Mouse (Mus musculus): Measurements from ENCODE around the gene Hist1h2be. TPM values are rescaled to one million over a fixed set of nuclear protein-coding genes. Genes with fewer than 3 reads are reported as not detected.
"Not testable (repeated sequence)": the region's sequence is repeated elsewhere in the genome, so short reads cannot be mapped to it uniquely, and the experiment has no call there.

The Hist1h2be gene
- total RNA-seq, 1 experiment from 2014 or later: 14.5 TPM

GRCm38 (mm10) chr13:23575271-23575851 is 45.6 kb downstream of the Hist1h2be start, which contains the start of gene Hist1h3d:
Hist1h3d (plus strand) TSS chr13:23575763.
- ATAC-seq (replicated peaks; ENCODE audit: insufficient number of reproducible peaks, low FRiP score, low TSS enrichment, poor library complexity, severe bottlenecking): peak; percentile 78

DNA sequence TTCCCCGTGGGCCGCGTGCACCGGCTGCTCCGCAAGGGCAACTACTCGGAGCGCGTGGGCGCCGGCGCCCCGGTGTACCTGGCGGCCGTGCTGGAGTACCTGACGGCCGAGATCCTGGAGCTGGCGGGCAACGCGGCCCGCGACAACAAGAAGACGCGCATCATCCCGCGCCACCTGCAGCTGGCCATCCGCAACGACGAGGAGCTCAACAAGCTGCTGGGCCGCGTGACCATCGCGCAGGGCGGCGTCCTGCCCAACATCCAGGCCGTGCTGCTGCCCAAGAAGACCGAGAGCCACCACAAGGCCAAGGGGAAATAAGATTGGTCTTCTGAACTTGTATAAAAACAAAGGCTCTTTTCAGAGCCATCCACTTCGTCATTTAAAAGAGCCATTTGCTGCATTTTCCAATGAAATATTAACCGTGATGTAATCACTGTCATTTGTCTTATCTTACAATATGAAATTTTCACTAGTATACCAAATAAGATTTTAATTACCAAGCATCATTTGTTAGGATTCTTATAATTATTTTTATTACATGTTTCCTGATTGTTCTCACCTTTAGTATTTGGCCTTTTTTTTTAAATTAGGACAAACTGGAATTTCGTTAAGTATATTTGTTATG is 46.3 kb downstream of the Hist1h2be start:
- not testable (repeated sequence) for ATAC-seq (replicated peaks; ENCODE audit: insufficient number of reproducible peaks, low FRiP score, low TSS enrichment, poor library complexity, severe bottlenecking)

DNA sequence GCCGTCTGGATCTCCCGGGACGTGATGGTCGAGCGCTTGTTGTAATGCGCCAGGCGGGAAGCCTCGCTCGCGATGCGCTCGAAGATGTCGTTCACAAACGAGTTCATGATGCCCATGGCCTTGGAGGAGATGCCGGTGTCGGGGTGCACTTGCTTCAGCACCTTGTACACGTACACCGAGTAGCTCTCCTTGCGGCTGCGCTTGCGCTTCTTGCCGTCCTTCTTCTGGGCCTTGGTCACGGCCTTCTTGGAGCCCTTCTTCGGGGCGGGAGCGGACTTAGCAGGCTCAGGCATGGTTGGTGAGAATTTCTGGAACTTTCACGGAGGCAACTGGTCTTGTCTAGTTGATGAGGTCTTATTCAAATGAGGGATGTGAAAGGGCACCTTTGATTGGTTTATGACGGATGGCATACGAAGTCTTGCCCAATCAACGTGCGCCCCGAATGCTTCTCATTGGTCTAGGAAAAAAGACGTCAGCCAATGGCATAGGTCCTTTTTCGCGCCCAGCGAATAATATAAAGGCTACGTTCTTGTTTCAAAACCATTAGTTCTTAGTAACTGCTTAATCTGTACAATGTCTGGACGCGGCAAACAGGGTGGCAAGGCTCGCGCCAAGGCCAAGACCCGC is 46.9 kb downstream of the Hist1h2be start, which contains the start of the genes Hist1h2bf and Hist1h2ad:
Hist1h2bf (minus strand) TSS at position 299 of the 627 bp plus-strand sequence.
Hist1h2ad (plus strand) TSS at position 484 of the 627 bp plus-strand sequence.
- peak; percentile 91 for ATAC-seq (replicated peaks; ENCODE audit: insufficient number of reproducible peaks, low FRiP score, low TSS enrichment, poor library complexity, severe bottlenecking)

GRCm38 (mm10) chr13:23573034-23573897 is 47.7 kb downstream of the Hist1h2be start:
- ATAC-seq (replicated peaks; ENCODE audit: insufficient number of reproducible peaks, low FRiP score, low TSS enrichment, poor library complexity, severe bottlenecking): not testable (repeated sequence)

DNA sequence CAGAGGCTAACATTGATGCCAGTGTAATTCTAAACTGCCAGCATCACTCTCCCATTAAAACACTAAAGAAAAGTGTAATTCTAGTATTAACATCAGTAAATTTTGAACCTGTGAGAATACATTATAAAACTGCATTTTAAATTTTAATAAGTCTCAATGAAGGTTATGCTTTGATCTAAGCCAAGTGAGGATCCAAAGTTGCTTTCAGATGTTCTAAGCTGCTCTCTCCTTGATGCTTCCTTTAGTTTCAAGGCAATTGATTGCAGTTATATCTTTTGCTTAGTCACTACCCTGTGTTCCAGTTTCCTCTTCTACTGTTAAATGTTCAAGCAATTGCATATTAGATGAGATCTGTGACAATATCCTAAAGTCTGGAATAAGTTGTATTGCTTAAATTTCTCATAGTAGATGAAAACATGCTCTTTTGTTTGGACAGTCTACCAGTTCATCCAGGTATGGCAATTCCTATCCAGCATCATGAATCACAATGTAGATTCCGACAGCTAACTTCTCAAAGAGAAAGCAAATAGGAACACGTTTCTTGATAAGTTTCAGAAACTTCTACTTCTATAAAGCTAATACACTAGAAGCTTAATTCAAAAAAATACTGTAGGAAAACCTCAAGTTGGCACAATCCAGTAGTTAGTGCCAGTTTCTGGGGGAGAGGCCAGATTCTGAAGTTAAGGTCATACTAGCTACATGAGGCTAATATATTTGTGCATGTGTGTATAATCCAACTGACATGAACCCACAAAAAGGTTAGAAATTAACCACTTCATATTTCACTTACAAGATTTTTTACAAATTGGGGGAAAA is 48.5 kb downstream of the Hist1h2be start:
- ATAC-seq (replicated peaks; ENCODE audit: insufficient number of reproducible peaks, low FRiP score, low TSS enrichment, poor library complexity, severe bottlenecking): no peak

- not testable (repeated sequence) for ATAC-seq (replicated peaks; ENCODE audit: insufficient number of reproducible peaks, low FRiP score, low TSS enrichment, poor library complexity, severe bottlenecking)
Measured at GRCm38 (mm10) chr13:23571504-23572217, 49.3 kb downstream of the Hist1h2be start.

DNA sequence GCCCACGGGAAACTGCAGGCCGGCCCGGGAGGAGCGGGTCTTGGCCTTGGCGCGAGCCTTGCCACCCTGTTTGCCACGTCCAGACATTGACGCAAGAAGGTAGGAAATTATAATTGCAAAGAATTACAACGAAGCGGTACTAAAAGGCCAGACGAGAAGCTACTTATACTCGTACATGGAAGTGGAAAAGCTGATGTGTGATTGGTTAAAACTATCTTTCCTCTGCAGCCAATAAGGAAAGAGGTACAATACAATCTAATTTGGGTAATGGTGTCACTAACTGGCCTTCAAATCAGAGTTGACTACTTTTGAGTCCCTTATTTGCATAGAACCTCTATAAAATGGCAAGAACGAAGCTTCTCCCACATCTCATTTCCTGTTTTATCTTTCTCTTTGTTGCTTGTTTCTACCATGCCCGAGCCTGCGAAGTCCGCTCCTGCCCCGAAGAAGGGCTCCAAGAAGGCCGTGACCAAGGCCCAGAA is 49.9 kb downstream of the Hist1h2be start, which contains the start of the genes Hist1h2ae and Hist1h2bg:
Hist1h2ae (minus strand) TSS at position 199 of the 482 bp plus-strand sequence.
Hist1h2bg (plus strand) TSS at position 375 of the 482 bp plus-strand sequence.
- peak; percentile 92 for ATAC-seq (replicated peaks; ENCODE audit: insufficient number of reproducible peaks, low FRiP score, low TSS enrichment, poor library complexity, severe bottlenecking)

GRCm38 (mm10) chr13:23570261-23571021 is 50.5 kb downstream of the Hist1h2be start:
- ATAC-seq (replicated peaks; ENCODE audit: insufficient number of reproducible peaks, low FRiP score, low TSS enrichment, poor library complexity, severe bottlenecking): not testable (repeated sequence)

DNA sequence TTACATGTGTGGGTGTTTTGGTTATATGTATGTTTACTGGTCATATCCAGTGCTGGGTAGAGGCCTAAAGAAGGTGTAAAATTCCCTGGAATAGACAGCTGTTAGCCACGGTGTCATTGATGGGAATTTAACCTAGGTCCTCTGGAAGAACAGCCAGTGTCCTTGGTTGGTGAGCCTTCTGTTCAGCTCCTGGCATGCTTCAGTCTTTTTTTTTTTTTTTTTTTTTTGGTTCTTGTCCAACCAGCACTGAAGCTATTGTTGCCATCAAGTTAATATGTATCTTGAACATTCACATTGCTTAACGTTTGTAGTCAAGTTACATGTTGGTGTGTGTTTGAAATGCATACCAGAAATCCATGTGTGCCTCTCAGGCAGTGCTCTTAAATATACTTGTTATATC is 56.4 kb downstream of the Hist1h2be start:
- ATAC-seq (replicated peaks; ENCODE audit: insufficient number of reproducible peaks, low FRiP score, low TSS enrichment, poor library complexity, severe bottlenecking): no peak

DNA sequence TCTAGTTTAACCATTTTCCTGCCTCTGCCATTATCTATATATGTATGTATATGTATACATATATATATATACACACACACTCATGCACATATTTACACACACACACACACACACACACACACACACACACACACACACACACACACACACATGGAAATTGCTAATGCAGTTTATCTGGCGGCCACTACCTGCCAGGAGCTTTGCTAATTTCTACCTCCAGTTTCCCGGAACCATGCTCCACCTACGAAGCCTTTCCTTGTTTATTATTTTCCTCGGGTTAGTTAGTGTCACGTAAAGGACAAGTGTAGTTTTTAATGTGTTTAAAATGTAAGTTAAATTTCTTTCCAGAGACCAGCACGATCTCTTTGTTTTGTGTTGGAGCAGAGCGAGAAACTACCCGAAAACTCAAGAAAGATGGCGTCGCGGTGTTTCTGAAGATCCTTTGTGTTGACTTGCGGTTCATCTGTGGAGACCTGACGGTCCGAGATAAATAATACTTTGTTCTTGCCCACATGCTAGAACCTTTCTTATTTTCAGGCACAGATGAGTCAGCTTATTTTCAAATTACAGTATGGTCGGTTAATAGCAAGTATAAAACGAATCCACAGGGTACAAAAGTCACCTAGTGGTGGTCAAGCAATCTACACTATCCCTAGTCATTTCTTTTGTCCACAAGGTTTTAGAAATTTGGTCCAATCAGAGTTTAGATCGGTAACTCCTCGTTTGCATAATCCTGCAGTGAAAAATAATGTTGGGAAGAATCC is 58.0 kb downstream of the Hist1h2be start:
- peak; percentile 62 for ATAC-seq (replicated peaks; ENCODE audit: insufficient number of reproducible peaks, low FRiP score, low TSS enrichment, poor library complexity, severe bottlenecking)

DNA sequence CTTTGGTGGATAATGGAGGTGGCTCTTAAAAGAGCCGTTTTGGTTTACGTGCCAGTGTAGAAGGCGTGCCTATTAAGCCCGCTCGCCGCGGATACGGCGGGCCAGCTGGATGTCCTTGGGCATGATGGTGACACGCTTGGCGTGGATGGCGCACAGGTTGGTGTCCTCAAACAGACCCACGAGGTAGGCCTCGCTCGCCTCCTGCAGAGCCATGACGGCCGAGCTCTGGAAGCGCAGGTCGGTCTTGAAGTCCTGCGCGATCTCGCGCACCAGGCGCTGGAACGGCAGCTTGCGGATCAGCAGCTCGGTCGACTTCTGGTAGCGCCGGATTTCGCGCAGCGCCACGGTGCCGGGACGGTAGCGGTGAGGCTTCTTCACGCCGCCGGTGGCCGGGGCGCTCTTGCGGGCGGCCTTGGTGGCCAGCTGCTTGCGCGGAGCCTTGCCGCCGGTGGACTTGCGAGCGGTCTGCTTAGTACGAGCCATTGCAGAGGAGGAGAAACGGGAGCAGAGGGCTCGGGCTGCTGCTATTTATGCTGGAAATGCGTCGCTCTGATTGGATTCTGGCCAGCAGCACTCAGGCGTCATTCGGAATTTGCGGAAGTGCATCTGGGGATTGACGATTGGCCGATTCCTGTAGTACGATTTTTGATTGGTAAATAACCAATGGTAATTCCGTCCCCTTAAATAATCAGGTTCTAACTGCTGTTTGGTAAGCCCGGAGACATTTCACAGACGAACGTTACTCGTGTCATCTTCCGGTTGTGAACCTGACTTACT is 58.9 kb downstream of the Hist1h2be start, which contains the start of gene Hist1h3e:
Hist1h3e (minus strand) TSS at position 487 of the 777 bp plus-strand sequence.
- ATAC-seq (replicated peaks; ENCODE audit: insufficient number of reproducible peaks, low FRiP score, low TSS enrichment, poor library complexity, severe bottlenecking): peak; percentile 98

GRCm38 (mm10) chr13:23561531-23561882 is 59.4 kb downstream of the Hist1h2be start:
- not testable (repeated sequence) for ATAC-seq (replicated peaks; ENCODE audit: insufficient number of reproducible peaks, low FRiP score, low TSS enrichment, poor library complexity, severe bottlenecking)

- ATAC-seq (replicated peaks; ENCODE audit: insufficient number of reproducible peaks, low FRiP score, low TSS enrichment, poor library complexity, severe bottlenecking): not testable (repeated sequence)
Measured at GRCm38 (mm10) chr13:23560699-23561098, 60.2 kb downstream of the Hist1h2be start.

DNA sequence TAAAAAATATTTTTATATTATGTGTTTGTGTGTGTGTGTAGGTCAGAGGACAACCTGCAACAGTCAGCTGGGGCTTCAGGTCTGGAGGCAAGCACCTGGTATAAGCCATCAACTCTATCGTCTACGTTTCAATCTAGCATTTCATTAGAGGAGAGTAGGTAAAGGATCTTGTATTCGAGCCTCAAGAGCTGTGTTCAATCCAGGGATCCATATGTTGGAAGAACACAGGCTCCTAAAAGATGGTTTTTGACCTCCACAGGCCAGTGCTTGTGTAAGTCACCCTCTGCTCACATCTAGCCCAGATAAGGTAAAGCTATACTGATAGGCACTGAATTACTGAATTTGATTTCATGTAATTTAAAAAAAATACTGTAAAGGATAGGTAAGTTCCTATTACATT is 64.0 kb downstream of the Hist1h2be start:
- ATAC-seq (replicated peaks; ENCODE audit: insufficient number of reproducible peaks, low FRiP score, low TSS enrichment, poor library complexity, severe bottlenecking): no peak

- ATAC-seq (replicated peaks; ENCODE audit: insufficient number of reproducible peaks, low FRiP score, low TSS enrichment, poor library complexity, severe bottlenecking): peak; percentile 67
Measured at GRCm38 (mm10) chr13:23555839-23556416, 65.0 kb downstream of the Hist1h2be start.
